8 mouse cellular contexts compared by ENCODE assay signal in genomic region chr13:64343598-64343997, GRCm38 (mm10). TPM values are rescaled to one million over a fixed set of nuclear protein-coding genes. Genes with fewer than 3 reads are reported as not detected.
DNase-seq lines count a peak whose midpoint lies in the region; TF ChIP-seq lines count a peak whose summit lies in the region.

No protein-coding gene starts in this region.

- peaks cover 2% of the 10 kb centered on the region for H3K4me1 ChIP-seq in heart, adult 2 months (ENCODE audit: control insufficient read depth, insufficient read depth, low read length)
- peaks cover 6% of the 10 kb centered on the region for H3K4me1 ChIP-seq in embryonic facial prominence, embryonic 10.5 days
- H3K4me1 ChIP-seq in hindbrain, embryonic 10.5 days (replicated peaks), result 0 out of 2 replicates have a peak, but pooled peaks cover 6% of the 10 kb centered on the region
- peaks cover 7% of the 10 kb centered on the region; the same call in 1 of the 2 replicates for H3K4me1 ChIP-seq in midbrain, embryonic 10.5 days

- DNase-seq in heart, adult 2 months, result peak; percentile 19 to 21
- no peak for DNase-seq in heart, adult 8-10 months (ENCODE audit: low spot score)
- no peak for DNase-seq in embryonic facial prominence, embryonic 10.5 days (ENCODE audit: low spot score)
- DNase-seq in hindbrain, embryonic 10.5 days (ENCODE audit: low spot score), result peak; percentile 11
- peak; percentile 49 to 61 for DNase-seq in left cerebral cortex, postnatal 25 days (ENCODE audit: low spot score in 2 of 2)
- DNase-seq in midbrain, embryonic 10.5 days (ENCODE audit: low spot score), result no peak
- DNase-seq in spleen, adult 18-20 months, result no peak
- no peak for DNase-seq in gastrocnemius, postnatal 10 days

- WGBS in heart, adult 2 months, result 22% methylated on average over 10 of the region's 10 CpGs
- WGBS in embryonic facial prominence, embryonic 10.5 days, result 17% methylated on average over 10 of the region's 10 CpGs
- WGBS in hindbrain, embryonic 10.5 days, result 20% methylated on average over 10 of the region's 10 CpGs
- 22% methylated on average over 10 of the region's 10 CpGs for whole genome bisulfite sequencing in midbrain, embryonic 10.5 days

- peak overlapping the region; percentile 76 for H3K9ac ChIP-seq in heart, adult 2 months (ENCODE audit: low read depth, low read length)

- TF ChIP-seq CTCF in heart, adult 2 months (IDR thresholded peaks at IDR 0.05), result no peak

- TF ChIP-seq EP300 in heart, adult 2 months (IDR thresholded peaks at IDR 0.05; ENCODE audit: insufficient read depth, low read depth, low read length), result no peak

- H3K4me3 ChIP-seq in heart, adult 2 months, result peak overlapping the region; percentile 55
- H3K4me3 ChIP-seq in embryonic facial prominence, embryonic 10.5 days, result peak overlapping the region; percentile 59
- H3K4me3 ChIP-seq in hindbrain, embryonic 10.5 days, result peak overlapping the region; percentile 61
- H3K4me3 ChIP-seq in midbrain, embryonic 10.5 days, result peak overlapping the region; percentile 62

- no peaks in the 10 kb centered on the region for H3K79me2 ChIP-seq in heart, adult 2 months (replicated peaks; ENCODE audit: control insufficient read depth, insufficient read depth, low read length)

- H3K9me3 ChIP-seq in embryonic facial prominence, embryonic 10.5 days, result no peaks in the 10 kb centered on the region
- H3K9me3 ChIP-seq in hindbrain, embryonic 10.5 days, result no peaks in the 10 kb centered on the region
- H3K9me3 ChIP-seq in midbrain, embryonic 10.5 days (replicated peaks), result no peaks in the 10 kb centered on the region

- H3K27me3 ChIP-seq in heart, adult 2 months (ENCODE audit: control insufficient read depth, insufficient read depth, low read length), result no peaks in the 10 kb centered on the region
- no peaks in the 10 kb centered on the region for H3K27me3 ChIP-seq in embryonic facial prominence, embryonic 10.5 days (replicated peaks; ENCODE audit: low read depth, poor library complexity, severe bottlenecking)
- H3K27me3 ChIP-seq in hindbrain, embryonic 10.5 days (ENCODE audit: insufficient read depth, poor library complexity, severe bottlenecking), result no peaks in the 10 kb centered on the region
- no peaks in the 10 kb centered on the region for H3K27me3 ChIP-seq in midbrain, embryonic 10.5 days (ENCODE audit: low read depth, poor library complexity, severe bottlenecking)

- no peaks in the 10 kb centered on the region for H3K36me3 ChIP-seq in heart, adult 2 months (ENCODE audit: control insufficient read depth, insufficient read depth, low read length)
- H3K36me3 ChIP-seq in embryonic facial prominence, embryonic 10.5 days (replicated peaks), result no peaks in the 10 kb centered on the region
- no peaks in the 10 kb centered on the region for H3K36me3 ChIP-seq in hindbrain, embryonic 10.5 days
- no peaks in the 10 kb centered on the region for H3K36me3 ChIP-seq in midbrain, embryonic 10.5 days

- peak overlapping the region; percentile 78 for H3K27ac ChIP-seq in heart, adult 2 months
- peak overlapping the region; percentile 49; the same call in 1 of the 2 replicates for H3K27ac ChIP-seq in embryonic facial prominence, embryonic 10.5 days (replicated peaks)
- H3K27ac ChIP-seq in hindbrain, embryonic 10.5 days, result peak overlapping the region; percentile 67
- peak overlapping the region; percentile 73; the same call in 1 of the 2 replicates for H3K27ac ChIP-seq in midbrain, embryonic 10.5 days (replicated peaks)

- no peak for TF ChIP-seq POLR2A in heart, adult 2 months (IDR thresholded peaks at IDR 0.05; ENCODE audit: insufficient read depth, low read depth, low read length)

- intact Hi-C loops in heart, adult 2 months (cut with DNase I), result loop anchor here (10.0 kb wide), 1 partner anchor 931 kb away; the partner anchor contains the start of gene Zfp369
- intact Hi-C loops in left cerebral cortex, postnatal 25 days (cut with DNase I), result no loop called here

RNA-seq across cellular contexts. Expression of gene Ctsl, which starts 27.1 kb away (rescaled TPM):
- total RNA-seq in heart, adult 2 months (2021), result 100 to 1,000 TPM; 221 to 288 TPM
- 90.0 and 166 TPM in 2 replicates for polyA plus RNA-seq in heart, adult 2 months (2012; rRNA removed)
- total RNA-seq in heart, adult 8-10 months (2022), result 100 to 1,000 TPM; 187 to 292 (median 203) TPM
- 121 and 132 TPM in 2 replicates for polyA plus RNA-seq in embryonic facial prominence, embryonic 10.5 days (2016; fragmentation: Nextera tagmentation; extraction: Ambion mirVana)
- polyA plus RNA-seq in hindbrain, embryonic 10.5 days (2016; fragmentation: Nextera tagmentation; extraction: Ambion mirVana), result 135 and 146 TPM in 2 replicates
- 100 to 1,000 TPM; 139 to 150 TPM for total RNA-seq in left cerebral cortex, postnatal 25 days (2021)
- polyA plus RNA-seq in midbrain, embryonic 10.5 days (2016; fragmentation: Nextera tagmentation; extraction: Ambion mirVana), result 143 and 159 TPM in 2 replicates
- total RNA-seq in gastrocnemius, postnatal 10 days (2021), result 100 to 1,000 TPM; 145 to 162 TPM

RNA-seq across cellular contexts. Expression of gene Aaed1, which starts 31.1 kb away (rescaled TPM):
- 10 to 100 TPM; 55.7 to 65.7 TPM for total RNA-seq in heart, adult 2 months (2021)
- polyA plus RNA-seq in heart, adult 2 months (2012; rRNA removed), result 19.6 and 28.4 TPM in 2 replicates
- 10 to 100 TPM; 56.9 to 69.9 (median 65.3) TPM for total RNA-seq in heart, adult 8-10 months (2022)
- polyA plus RNA-seq in embryonic facial prominence, embryonic 10.5 days (2016; fragmentation: Nextera tagmentation; extraction: Ambion mirVana), result 31.3 and 33.5 TPM in 2 replicates
- polyA plus RNA-seq in hindbrain, embryonic 10.5 days (2016; fragmentation: Nextera tagmentation; extraction: Ambion mirVana), result 21.5 and 26.7 TPM in 2 replicates
- total RNA-seq in left cerebral cortex, postnatal 25 days (2021), result 10 to 100 TPM; 16.8 to 19.2 TPM
- polyA plus RNA-seq in midbrain, embryonic 10.5 days (2016; fragmentation: Nextera tagmentation; extraction: Ambion mirVana), result 22.9 and 25.3 TPM in 2 replicates
- total RNA-seq in gastrocnemius, postnatal 10 days (2021), result 10 to 100 TPM; 32.2 to 37.2 TPM

Comparison
In these comparisons a context has a peak if more than half of its experiments do, and no peak if none do; other contexts are left out.
1. DNase-seq: peak in heart, adult 2 months (2 of 2), hindbrain, embryonic 10.5 days (single experiment) and left cerebral cortex, postnatal 25 days (2 of 2); none in heart, adult 8-10 months (single experiment), embryonic facial prominence, embryonic 10.5 days (single experiment), midbrain, embryonic 10.5 days (single experiment), spleen, adult 18-20 months (0 of 2) and gastrocnemius, postnatal 10 days (single experiment).
2. Peak in every context shown above with its lines, with median percentiles within 50 percentile points of each other: H3K27ac ChIP-seq and H3K4me3 ChIP-seq.